Mouse (Mus musculus): Measurements from ENCODE around the gene Fam129b. TPM values are rescaled to one million over a fixed set of nuclear protein-coding genes. Genes with fewer than 3 reads are reported as not detected.

Fam129b gene
- polyA plus RNA-seq, 1 experiment from 2014 or later, result 13.8 TPM

GRCm38 (mm10) chr2:32914362-32914761 lies 38.4 kb downstream of the Fam129b start:
- Histone ChIP-seq H3K4me1 (replicated peaks; ENCODE audit: control insufficient read depth, insufficient read depth, low read length) (no peaks in the 10 kb centered on the region), H3K9me3 (ENCODE audit: control insufficient read depth, low read length) (no peaks in the 10 kb centered on the region), H3K27ac (ENCODE audit: low read depth, low read length) (no peak overlapping the region), H3K27me3 (ENCODE audit: control insufficient read depth, insufficient read depth, low read length) (peaks cover 2% of the 10 kb centered on the region; the same call in 1 of the 2 replicates), H3K4me2 (ENCODE audit: low read depth, low read length, severe bottlenecking) (no peak overlapping the region), H3K36me3 (ENCODE audit: control insufficient read depth, insufficient read depth, low read length) (no peaks in the 10 kb centered on the region; the same call in 1 of the 2 replicates), H3K4me3 (ENCODE audit: low read depth, low read length) (no peak overlapping the region), H3K9ac (ENCODE audit: low read length) (no peak overlapping the region)
- ATAC-seq (replicated peaks; ENCODE audit: low FRiP score) (no peak), DNase-seq (ENCODE audit: low spot score) (no peak)
- WGBS, result 74% methylated on average over 5 of the region's 5 CpGs

DNA sequence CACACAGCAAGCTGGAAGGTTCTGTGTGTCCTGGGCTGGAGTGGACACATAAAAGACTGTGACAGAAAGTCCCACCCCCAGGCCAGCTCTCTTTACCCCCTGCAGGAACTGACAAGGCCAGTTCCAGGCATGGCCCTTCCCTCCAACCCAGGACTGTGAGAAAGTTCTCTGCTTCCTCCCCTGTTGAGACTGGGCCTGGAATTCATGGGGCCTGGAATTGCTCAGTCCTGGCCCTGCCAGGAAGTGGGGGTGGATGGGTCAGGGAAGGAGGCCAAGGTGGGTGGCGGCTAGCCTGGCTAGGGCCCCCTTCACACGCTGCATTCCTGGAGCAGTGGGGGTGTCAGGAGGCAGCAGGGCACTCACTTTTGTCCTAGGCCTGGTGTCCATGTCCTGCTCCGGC lies 39.0 kb downstream of the Fam129b start:
- 56% methylated on average over 3 of the region's 3 CpGs for WGBS
- Histone ChIP-seq H3K4me3 (ENCODE audit: low read depth, low read length) (no peak overlapping the region), H3K9ac (ENCODE audit: low read length) (no peak overlapping the region), H3K36me3 (ENCODE audit: control insufficient read depth, insufficient read depth, low read length) (no peaks in the 10 kb centered on the region; the same call in 1 of the 2 replicates), H3K27me3 (ENCODE audit: control insufficient read depth, insufficient read depth, low read length) (peaks cover 2% of the 10 kb centered on the region; the same call in 1 of the 2 replicates), H3K4me2 (ENCODE audit: low read depth, low read length, severe bottlenecking) (no peak overlapping the region), H3K27ac (ENCODE audit: low read depth, low read length) (no peak overlapping the region), H3K9me3 (ENCODE audit: control insufficient read depth, low read length) (no peaks in the 10 kb centered on the region), H3K4me1 (replicated peaks; ENCODE audit: control insufficient read depth, insufficient read depth, low read length) (no peaks in the 10 kb centered on the region)
- DNase-seq (ENCODE audit: low spot score), result no peak
- peak; percentile 27; the same call in 1 of the 2 replicates for ATAC-seq (replicated peaks; ENCODE audit: low FRiP score)

DNA sequence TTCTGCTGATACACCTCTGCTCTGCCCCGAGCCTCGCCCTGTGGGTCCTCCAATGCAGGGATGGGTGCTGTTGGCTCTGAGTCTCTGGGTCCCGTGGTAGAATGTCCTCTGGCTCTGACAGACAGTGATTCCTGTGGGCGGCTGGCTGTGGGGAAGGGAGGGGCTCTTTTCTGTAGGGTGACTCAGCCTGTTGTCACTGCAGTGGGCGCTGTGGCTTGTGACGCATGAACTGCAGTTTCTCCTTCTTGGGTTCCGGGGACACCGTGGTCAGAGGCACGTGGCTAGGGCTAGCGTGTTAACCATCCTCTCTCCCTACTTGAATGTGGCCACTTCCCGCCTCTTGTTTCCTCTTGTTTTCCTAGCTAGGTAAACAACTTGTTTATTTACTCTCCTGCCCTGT lies 41.6 kb downstream of the Fam129b start:
- H3K4me1 ChIP-seq (replicated peaks; ENCODE audit: control insufficient read depth, insufficient read depth, low read length), result no peaks in the 10 kb centered on the region
- DNase-seq (ENCODE audit: low spot score) (no peak), ATAC-seq (replicated peaks; ENCODE audit: low FRiP score) (no peak)
- no peak overlapping the region for H3K9ac ChIP-seq (ENCODE audit: low read length)
- no peak overlapping the region for H3K4me3 ChIP-seq (ENCODE audit: low read depth, low read length)
- H3K36me3 ChIP-seq (ENCODE audit: control insufficient read depth, insufficient read depth, low read length), result no peaks in the 10 kb centered on the region; the same call in 1 of the 2 replicates
- H3K27ac ChIP-seq (ENCODE audit: low read depth, low read length), result no peak overlapping the region
- no peak overlapping the region for H3K4me2 ChIP-seq (ENCODE audit: low read depth, low read length, severe bottlenecking)
- no peaks in the 10 kb centered on the region for H3K9me3 ChIP-seq (ENCODE audit: control insufficient read depth, low read length)
- WGBS, result 91% methylated on average over 11 of the region's 11 CpGs
- H3K27me3 ChIP-seq (ENCODE audit: control insufficient read depth, insufficient read depth, low read length), result no peaks in the 10 kb centered on the region

DNA sequence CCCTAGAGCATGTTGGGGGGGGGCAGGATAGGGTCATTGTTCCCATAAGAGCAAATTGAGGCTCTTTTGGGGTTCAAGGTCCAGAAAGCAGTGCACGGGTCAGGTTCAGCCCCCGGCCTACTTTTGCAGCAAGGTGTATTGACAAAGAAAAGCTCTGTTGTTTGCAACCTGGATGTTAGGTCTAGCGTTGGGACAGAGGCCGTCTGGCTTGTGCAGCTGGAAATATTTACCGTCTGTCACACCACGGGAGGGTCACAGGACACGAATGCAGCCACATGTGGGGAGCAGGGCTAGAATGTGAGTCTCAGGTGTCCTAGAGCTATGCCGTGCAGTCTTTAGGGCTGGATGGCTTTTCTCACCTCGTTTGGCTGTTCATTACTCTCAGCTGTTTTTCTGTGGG lies 42.5 kb downstream of the Fam129b start:
- no peaks in the 10 kb centered on the region; the same call in 1 of the 2 replicates for H3K36me3 ChIP-seq (ENCODE audit: control insufficient read depth, insufficient read depth, low read length)
- no peak overlapping the region for H3K27ac ChIP-seq (ENCODE audit: low read depth, low read length)
- H3K4me3 ChIP-seq (ENCODE audit: low read depth, low read length), result no peak overlapping the region
- no peaks in the 10 kb centered on the region for H3K9me3 ChIP-seq (ENCODE audit: control insufficient read depth, low read length)
- whole genome bisulfite sequencing, result 82% methylated on average over 9 of the region's 9 CpGs
- no peak for ATAC-seq (replicated peaks; ENCODE audit: low FRiP score)
- DNase-seq (ENCODE audit: low spot score), result no peak
- no peaks in the 10 kb centered on the region for H3K4me1 ChIP-seq (replicated peaks; ENCODE audit: control insufficient read depth, insufficient read depth, low read length)
- no peak overlapping the region for H3K9ac ChIP-seq (ENCODE audit: low read length)
- no peak overlapping the region for H3K4me2 ChIP-seq (ENCODE audit: low read depth, low read length, severe bottlenecking)
- no peaks in the 10 kb centered on the region for H3K27me3 ChIP-seq (ENCODE audit: control insufficient read depth, insufficient read depth, low read length)

DNA sequence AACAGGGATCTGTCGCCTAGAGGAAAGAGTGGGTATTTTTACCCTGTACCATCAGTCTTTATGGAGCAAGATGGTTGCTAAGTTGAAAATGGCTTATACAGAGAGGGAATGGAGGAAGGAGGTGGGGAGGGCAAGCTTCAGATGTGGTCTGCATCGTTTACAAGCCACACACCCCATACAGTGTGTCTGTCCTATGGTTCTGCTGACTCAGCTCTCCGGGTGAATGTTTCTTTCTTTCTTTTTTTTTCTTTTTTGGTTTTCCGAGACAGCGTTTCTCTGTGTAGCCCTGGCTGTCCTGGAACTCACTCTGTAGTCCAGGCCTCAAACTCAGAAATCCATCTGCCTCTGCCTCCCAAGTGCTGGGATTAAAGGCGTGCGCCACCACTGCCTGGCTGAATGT lies 45.3 kb downstream of the Fam129b start:
- no peak overlapping the region for H3K4me3 ChIP-seq (ENCODE audit: low read depth, low read length)
- DNase-seq (ENCODE audit: low spot score) (no peak), ATAC-seq (replicated peaks; ENCODE audit: low FRiP score) (no peak)
- no peaks in the 10 kb centered on the region for H3K9me3 ChIP-seq (ENCODE audit: control insufficient read depth, low read length)
- no peaks in the 10 kb centered on the region for H3K27me3 ChIP-seq (ENCODE audit: control insufficient read depth, insufficient read depth, low read length)
- H3K9ac ChIP-seq (ENCODE audit: low read length), result no peak overlapping the region
- H3K4me1 ChIP-seq (replicated peaks; ENCODE audit: control insufficient read depth, insufficient read depth, low read length), result no peaks in the 10 kb centered on the region
- 85% methylated on average over 7 of the region's 7 CpGs for WGBS
- H3K36me3 ChIP-seq (ENCODE audit: control insufficient read depth, insufficient read depth, low read length), result no peaks in the 10 kb centered on the region; the same call in 1 of the 2 replicates
- H3K27ac ChIP-seq (ENCODE audit: low read depth, low read length), result no peak overlapping the region
- no peak overlapping the region for H3K4me2 ChIP-seq (ENCODE audit: low read depth, low read length, severe bottlenecking)

DNA sequence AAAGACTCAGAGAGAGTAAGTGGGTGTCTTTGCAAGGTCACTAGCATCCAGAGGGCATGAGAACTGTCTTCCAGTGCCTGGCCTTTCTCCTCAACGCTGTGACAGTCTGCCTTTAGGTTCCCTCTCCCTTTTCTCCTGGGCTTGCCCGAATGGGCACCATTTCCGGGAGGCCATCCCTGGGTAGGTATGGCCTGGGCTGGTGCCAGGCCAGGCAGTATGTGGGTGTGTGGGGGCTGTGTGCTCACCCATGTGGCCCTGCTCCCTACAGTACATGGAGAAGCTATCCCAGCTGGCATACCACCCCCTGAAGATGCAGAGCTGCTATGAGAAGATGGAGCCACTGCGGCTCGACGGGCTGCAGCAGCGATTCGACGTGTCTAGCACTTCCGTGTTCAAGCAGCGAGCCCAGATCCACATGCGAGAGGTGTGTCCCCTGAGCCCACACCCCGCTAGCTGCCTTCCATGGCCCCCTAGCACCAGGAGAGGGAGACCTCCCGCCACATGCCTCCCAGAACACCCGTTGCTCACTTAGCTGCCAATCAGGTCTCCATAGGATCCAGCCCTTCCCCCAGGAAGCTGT lies 46.0 kb downstream of the Fam129b start:
- 90% methylated on average over 15 of the region's 15 CpGs for WGBS
- no peak for ATAC-seq (replicated peaks; ENCODE audit: low FRiP score)

DNA sequence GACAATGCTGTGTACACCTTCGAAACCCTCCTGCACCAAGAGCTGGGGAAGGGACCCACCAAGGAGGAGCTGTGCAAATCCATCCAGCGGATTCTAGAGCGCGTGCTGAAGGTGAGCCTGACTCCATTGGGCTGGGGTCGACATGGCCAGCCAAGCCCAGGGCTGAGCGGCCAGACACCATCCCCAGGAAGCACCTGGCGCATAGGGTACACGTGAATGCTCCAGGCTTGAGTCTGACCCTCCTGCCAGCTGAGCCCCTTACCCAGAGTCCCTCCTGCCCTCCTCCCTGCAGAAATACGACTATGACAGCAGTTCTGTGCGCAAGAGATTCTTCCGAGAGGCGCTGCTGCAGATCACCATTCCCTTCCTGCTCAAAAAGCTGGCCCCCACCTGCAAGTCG lies 46.6 kb downstream of the Fam129b start:
- ATAC-seq (replicated peaks; ENCODE audit: low FRiP score), result no peak
- Histone ChIP-seq H3K4me2 (ENCODE audit: low read depth, low read length, severe bottlenecking) (no peak overlapping the region), H3K4me3 (ENCODE audit: low read depth, low read length) (no peak overlapping the region), H3K9ac (ENCODE audit: low read length) (no peak overlapping the region), H3K27ac (ENCODE audit: low read depth, low read length) (no peak overlapping the region), H3K9me3 (ENCODE audit: control insufficient read depth, low read length) (no peaks in the 10 kb centered on the region), H3K36me3 (ENCODE audit: control insufficient read depth, insufficient read depth, low read length) (no peaks in the 10 kb centered on the region; the same call in 1 of the 2 replicates), H3K4me1 (replicated peaks; ENCODE audit: control insufficient read depth, insufficient read depth, low read length) (no peaks in the 10 kb centered on the region), H3K27me3 (ENCODE audit: control insufficient read depth, insufficient read depth, low read length) (no peaks in the 10 kb centered on the region)
- no peak for DNase-seq (ENCODE audit: low spot score)
- 95% methylated on average over 13 of the region's 13 CpGs for WGBS

More for the DNA sequence above, 46.0 kb downstream of the Fam129b start:
- Histone ChIP-seq H3K9ac (ENCODE audit: low read length) (no peak overlapping the region), H3K4me3 (ENCODE audit: low read depth, low read length) (no peak overlapping the region), H3K9me3 (ENCODE audit: control insufficient read depth, low read length) (no peaks in the 10 kb centered on the region), H3K27me3 (ENCODE audit: control insufficient read depth, insufficient read depth, low read length) (no peaks in the 10 kb centered on the region), H3K4me2 (ENCODE audit: low read depth, low read length, severe bottlenecking) (no peak overlapping the region), H3K27ac (ENCODE audit: low read depth, low read length) (no peak overlapping the region), H3K36me3 (ENCODE audit: control insufficient read depth, insufficient read depth, low read length) (no peaks in the 10 kb centered on the region; the same call in 1 of the 2 replicates), H3K4me1 (replicated peaks; ENCODE audit: control insufficient read depth, insufficient read depth, low read length) (no peaks in the 10 kb centered on the region)
- DNase-seq (ENCODE audit: low spot score), result no peak

DNA sequence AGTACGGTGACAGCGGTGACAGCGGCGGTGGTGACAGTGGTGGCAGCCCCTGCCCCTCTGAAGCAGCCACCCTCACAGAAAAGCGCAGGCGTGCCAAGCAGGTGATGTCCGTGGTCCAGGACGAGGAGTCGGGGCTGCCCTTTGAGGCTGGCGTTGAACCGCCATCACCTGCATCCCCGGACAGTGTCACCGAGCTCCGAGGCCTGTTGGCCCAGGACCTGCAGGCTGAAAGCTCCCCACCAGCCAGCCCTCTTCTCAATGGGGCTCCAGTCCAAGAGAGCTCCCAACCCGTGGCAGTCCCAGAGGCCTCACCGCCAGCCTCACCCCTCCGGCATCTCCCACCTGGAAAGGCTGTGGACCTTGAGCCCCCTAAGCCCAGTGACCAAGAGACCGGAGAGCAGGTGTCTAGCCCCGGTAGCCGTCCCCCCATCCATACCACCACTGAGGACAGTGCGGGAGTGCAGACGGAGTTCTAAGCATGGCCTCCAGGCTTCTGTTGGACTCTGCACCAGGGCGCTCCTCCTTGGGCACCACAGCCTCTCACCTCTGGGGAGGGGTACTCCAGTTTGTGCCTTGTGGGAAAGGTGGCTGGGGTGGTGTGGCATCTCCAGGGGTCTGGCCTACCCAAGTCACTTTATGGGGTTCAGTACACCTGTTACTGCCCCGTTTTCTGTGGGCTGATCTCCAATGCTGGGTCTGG lies 47.8 kb downstream of the Fam129b start:
- Histone ChIP-seq H3K27me3 (ENCODE audit: control insufficient read depth, insufficient read depth, low read length) (no peaks in the 10 kb centered on the region), H3K4me2 (ENCODE audit: low read depth, low read length, severe bottlenecking) (no peak overlapping the region), H3K4me3 (ENCODE audit: low read depth, low read length) (no peak overlapping the region), H3K9ac (ENCODE audit: low read length) (no peak overlapping the region), H3K27ac (ENCODE audit: low read depth, low read length) (no peak overlapping the region), H3K4me1 (replicated peaks; ENCODE audit: control insufficient read depth, insufficient read depth, low read length) (no peaks in the 10 kb centered on the region; the same call in 1 of the 2 replicates), H3K36me3 (ENCODE audit: control insufficient read depth, insufficient read depth, low read length) (no peaks in the 10 kb centered on the region; the same call in 1 of the 2 replicates), H3K9me3 (ENCODE audit: control insufficient read depth, low read length) (no peaks in the 10 kb centered on the region)
- DNase-seq (ENCODE audit: low spot score) (no peak), ATAC-seq (replicated peaks; ENCODE audit: low FRiP score) (no peak)
- WGBS, result 94% methylated on average over 24 of the region's 24 CpGs

Data from forebrain, embryonic 11.5 days (tissue).